Mouse (Mus musculus) fat pad, adult 2 months (tissue): ENCODE measurements at regions not wholly inside any gene's neighbourhood (a gene's known extent, or its start where the extent isn't known, plus 50 kb on each side); places are given as distances from the start of the nearest gene placed in this dataset.

ENCODE experiments used
- DNase-seq: peaks from one replicate; pipeline ENCODE4 v3.0.0-alpha.2; 2011; ENCODE audit warnings: low read depth, low spot score; ENCODE audit errors: extremely low read depth

DNA sequence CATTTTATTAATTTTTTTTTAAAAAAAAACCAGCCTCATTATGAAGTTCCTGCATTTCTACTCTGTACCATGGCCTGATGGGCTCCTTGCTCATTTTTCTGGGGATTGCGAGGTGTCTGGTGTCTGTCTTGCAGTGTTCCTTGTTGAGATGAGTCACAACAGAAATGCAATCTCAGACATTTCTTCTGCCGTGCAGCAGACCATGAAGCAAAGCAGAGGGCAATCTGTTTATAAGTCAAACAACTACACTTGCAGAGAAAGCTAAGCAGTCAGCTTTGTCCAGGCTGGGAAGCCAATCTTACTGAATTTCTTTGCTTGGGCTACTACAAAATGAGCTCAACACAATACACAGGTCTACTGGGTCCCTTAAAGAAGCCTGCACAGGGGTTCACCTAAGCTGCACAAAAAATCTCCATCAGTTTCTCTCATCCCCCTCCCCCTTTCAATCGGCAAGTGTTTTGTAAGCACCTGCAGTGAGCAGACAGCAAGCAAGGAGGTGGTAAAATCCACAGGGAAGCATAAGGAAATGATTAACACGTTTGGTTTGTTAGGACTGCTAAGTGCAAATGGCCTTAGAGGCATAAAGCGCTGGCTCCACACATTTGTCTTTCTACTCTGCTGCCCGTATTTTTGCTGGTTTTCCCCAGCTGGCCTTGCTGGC, 171.0 kb upstream of the Dmrta1 start:
- no peak for DNase-seq

DNA sequence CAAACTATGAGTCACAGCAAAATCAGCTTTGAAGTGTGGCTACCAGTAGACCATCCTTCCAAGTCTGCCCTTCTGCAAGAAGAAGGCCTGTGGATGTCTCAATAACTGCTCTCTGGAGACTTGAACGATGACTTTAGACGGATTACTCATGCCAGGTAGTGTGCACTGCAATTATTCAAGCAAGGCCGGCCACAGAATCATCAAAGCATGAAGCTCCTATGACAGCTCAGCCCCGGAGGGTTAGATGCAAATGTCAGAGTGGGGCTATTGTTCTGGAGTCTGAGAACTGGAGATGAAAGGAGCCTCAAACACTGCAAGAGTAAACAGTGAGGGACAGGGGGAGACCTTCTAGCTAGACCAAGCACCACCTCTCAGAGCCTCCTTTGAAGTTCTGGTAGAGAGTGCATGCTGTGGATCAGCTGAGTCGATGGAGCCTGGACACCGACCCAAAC, 173.8 kb upstream of the Dmrta1 start:
- no peak for DNase-seq

DNA sequence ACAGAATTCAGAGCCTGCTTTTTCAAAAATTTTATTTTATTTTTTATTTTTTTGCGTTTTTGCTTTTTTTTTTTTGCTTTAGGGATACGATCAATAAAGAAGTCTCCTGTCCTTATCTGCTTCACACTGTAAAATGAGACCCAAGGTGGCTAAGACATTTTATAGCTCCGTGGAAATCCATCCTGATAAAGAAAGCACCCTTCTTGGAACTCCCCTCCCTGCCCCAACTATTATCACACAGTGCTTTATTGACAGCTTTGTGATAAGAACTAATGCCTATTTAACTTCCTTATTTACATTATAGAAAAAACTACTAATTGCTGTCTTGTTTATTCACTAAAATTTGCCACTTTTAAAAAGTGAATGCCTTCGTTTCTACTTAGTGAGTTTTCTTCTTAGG, 179.0 kb upstream of the Dmrta1 start:
- DNase-seq: no peak

DNA sequence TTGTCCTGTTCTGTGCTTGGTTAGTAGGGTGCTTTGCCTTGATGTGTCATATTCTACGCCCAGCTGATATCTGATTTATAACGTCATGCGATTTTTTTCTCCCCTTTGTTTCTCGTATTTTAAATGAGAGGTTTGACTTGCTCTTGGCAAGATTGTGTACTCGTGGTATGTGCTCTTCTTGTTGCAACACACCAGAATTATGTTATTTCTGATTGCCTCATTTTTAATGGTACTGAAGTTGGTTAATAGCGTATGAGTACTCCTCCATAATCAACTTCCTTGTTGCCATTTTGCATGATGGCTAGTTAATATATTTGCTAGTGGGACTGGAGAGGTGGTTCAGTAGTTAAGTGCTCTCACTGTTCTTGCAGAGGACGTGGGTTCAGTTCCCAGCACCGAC, 180.1 kb upstream of the Cdkn2b start:
- peak; percentile 40 for DNase-seq

DNA sequence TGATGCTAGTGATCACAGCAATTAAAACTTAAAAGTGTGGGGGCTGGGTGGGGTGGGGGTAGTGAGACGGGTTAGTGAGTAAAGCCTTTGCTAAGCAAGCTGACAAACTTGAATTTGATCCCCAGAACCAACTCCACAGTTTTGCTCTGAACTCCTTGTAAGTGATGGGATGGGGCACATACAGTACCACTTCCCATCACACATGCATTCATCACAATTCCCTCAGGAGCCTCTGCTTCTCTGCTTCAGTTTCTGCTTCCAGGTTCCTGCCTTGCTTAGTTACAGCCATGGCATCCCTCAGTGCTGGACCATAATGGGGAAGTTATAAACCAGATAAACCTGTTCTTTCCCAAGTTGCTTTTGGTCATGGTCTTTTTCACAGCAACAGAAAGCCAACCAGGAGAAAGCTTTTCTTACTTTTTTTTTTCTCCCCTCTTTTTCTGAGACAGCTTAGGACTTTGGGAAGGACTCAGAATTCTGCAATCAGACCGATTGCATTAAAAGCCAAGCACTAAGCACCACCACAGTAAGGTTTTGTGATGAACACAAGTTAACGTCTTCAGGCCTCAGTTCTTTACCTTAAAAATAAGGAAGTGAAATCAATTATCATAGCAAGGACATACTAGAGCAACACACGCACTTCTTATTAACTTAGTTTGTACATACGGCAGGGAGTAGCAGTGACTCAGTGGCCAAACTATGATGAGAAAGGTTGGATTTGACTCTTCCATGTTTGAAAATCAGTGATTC, 176.8 kb upstream of the Cdkn2b start:
- no peak for DNase-seq

DNA sequence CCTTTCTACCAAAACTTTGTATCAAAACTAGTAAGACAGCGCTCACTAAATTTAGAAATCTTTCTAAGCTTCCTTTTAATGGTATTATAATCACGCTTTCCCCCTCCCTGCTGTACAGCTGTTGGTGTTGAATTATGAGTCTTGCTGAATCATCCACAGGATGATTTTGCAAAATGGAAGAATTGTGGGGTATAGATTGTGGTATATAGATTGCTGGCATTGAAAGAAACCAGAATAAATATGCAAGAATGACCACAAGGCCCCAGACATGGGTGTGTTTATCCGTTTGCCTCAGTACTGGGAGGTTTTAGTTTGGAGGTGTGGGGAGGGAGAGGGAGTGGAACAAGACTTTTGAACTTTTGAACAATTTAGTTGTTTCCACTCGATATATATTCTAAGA, 176.1 kb upstream of the Cdkn2b start:
- DNase-seq: no peak

DNA sequence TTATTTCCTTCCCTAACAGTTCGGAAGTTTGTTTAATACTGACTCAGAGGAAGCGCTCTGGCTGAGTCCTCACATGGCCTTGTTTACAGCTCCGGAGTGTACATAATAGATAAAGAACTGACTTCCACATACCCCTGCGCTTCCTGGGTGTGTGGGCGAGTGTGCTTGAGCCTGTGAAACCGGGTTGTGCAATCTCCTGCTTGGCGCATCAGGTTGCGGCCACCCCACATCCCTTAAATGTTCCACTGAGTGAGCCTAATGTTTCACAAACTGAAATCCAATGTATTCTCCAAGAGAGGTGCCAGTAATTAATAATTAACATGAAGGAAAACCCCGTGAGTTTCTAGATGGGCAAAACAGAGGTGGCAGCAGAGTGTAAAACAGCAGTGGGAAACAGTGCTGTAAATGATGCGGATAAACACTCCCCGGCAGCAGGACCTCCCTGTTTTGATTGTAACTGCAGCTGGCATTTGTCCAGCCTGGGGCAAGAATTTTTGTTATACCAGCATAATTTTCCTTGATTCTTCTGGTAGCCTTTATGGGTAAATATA, 175.2 kb upstream of the Cdkn2b start:
- peak; percentile 25 for DNase-seq

DNA sequence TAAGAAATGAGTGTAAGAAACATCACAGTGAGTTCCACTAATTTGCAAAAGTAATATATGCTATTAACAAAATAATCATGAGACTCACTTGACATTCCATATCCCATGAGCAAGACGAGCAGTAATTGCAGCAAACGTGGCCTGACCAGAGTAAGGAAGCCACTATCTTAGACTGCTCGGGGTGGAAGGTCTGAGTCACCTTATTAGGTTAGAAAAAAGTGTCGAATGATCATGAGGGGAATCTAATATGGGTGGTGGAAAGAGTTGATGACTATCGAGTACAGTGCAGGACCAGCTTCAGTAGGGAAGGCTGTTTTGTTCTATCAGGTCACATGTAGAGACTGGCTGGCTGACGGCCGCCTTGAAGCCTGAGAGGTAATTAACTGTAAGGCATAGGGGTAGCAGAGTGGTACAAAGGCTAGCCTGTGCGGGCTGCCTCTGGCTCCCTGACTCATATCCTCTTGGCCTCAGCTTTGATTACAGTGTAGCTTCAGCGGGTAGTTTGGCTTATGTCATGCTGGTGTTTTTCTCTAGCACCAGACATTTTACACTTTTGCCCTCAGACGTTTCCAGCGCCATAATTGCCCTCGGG, 167.9 kb upstream of the Cdkn2b start:
- no peak for DNase-seq

DNA sequence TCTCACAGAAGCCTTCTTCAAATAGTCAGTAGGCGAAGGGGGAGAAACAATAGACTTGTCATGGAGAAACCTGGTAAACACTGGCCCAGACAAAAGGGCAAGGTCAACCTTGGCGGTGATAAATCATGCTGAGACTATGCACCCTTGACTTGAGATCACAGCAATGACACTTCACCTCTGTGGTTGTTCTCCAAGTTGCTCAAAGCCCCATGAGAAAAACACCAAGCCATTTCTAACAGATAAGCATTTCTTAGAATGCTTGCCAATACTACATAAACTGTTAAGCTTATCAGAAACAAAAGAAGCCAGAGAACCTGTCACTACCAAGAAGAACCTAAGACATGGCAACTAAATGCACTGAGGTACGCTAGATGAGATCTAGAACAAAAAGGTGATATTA, 165.0 kb upstream of the Cdkn2b start:
- no peak for DNase-seq

DNA sequence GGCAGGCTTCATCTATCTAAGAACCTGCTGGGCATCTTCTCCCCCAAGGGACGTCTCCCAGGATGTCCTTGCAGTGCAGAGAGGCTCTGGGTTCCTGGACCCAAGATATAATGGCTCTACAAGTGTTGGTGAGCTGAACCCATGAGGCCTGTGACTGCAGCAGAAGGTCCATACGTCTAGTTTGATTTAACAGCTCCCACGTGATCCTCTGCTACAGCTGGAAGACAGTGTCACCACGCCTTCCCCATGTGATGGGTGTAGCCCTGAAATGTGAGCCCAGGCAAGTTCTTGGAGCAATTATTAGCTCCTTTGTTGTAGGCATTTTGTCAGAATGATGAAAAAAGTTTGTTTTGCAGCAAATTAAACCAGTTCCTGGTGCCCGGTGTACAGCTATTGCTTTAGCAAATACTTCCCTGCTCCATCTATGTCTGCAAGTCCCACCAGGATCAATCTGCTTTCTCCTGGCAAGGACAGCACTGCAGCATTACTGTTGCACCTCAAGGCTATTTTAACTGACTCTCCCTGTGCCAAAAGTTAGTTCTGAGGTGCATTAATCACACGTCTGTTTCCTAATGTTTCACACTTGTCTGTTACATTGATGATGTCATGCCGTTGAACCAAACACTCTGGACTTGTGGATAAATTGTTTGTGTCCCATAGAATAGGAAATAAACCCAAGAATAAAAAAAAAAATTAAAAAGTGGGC, 164.2 kb upstream of the Cdkn2b start:
- DNase-seq: no peak

DNA sequence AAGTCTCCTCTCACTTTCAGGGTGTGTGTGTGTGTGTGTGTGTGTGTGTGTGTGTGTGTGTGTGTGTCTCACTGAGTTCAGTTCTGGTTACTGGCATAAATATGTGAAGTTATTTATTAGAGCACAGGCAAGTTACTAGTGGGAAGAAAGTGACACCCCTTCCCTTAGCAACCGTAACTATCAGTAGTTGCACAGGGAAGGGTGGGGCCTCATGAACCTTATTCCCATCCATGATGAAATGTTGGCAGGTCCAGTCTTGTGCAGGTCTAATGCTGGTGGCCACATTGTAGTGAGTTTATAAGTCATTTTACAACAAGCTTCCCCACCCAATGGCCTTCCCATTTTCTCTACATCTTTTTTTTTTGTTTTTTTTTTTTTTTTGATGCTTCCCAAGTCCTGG, 160.6 kb upstream of the Cdkn2b start:
- no peak for DNase-seq

DNA sequence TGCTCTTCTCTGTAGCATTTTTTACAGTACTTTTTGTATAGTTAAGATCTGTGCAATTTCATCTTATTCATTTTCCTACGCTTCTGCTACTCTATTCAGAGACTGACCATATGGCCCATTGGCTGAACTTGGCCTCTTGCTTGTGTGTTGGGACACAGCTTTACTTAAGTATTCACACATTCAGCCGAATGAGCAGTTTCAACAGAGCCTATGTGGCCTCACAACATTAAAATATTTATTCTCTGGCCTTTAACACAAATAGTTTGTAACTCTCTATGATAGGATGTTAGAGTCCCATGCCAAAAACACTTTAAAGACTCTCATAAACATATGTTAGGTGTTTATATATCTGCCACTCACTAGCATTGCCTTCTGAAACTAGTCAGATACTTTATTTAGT, 159.9 kb upstream of the Cdkn2b start:
- no peak for DNase-seq

DNA sequence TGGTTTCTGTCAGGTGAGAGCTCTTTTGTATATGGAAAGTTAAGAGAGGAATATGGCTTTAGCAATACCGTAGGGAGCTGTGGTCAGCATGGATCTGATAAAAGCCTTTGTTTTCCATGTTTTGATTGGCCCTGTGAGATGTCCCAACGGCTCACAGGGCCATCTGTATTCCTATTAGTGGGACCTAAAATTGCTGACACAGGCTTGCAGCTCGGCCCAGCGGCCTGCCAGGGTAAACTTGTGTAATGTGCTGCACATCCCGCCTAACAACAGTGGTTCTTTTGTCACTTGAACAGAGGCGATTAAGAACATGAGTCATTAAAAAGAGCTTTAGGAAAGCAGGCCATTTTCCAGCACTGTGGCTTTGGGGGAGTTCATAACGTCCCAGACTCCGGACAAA, 159.0 kb upstream of the Cdkn2b start:
- peak; percentile 65 for DNase-seq

DNA sequence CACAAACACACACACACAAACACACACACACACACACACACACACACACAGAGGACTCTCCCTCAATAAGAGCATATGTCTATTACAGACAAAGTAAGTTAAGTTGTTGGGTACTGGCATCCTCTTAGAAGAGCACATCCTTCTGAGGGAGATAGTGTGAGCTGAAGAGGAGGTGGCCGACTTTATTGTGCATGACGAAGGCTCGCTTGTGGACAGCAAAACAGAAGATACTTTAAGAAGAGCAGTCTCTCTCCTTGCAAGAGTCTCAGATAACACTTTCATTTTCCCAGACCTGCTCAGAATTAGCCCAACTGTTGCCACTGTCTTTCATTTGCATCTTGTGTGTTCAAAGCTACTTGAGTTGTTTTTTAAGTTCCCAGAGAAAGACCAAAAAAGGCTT, 158.6 kb upstream of the Cdkn2b start:
- DNase-seq: no peak

DNA sequence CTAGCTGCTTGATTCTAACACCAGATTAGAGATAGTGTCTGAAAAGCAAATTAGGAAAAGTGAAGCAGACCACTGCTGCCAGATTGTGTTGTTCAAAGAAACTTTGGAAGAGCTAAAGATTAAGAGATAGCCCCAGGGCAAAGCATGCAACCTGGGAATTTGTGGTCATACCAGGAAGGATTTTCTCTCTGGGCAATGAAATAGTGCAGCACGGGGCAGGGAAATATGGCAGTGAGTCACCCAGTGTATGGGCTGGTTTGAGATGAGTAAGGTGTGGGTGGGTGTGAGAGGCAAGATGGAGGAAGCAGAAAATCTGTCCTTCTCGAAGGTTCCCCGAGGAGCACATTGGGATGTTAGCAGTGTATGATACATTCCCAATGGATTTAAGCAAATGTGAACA, 155.9 kb upstream of the Cdkn2b start:
- peak; percentile 14 for DNase-seq

DNA sequence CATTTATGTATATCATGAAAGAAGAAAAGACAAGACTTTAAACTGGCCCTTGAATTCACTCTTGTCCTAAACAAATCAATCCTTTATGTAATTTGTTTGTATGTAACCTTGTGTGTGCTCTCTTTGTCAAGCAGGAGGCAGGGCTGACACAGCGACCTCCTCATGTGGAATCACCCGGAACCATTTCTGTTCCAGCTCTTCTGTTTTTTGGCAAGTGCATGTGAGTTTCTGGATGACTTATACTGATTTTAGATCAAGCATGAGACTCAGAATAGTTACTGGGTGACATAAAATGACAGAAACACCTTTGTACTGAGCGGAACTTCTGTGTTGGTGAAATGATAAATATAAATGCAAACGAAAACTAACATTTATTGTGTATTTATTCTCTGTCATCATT, 152.3 kb upstream of the Cdkn2b start:
- DNase-seq: no peak

DNA sequence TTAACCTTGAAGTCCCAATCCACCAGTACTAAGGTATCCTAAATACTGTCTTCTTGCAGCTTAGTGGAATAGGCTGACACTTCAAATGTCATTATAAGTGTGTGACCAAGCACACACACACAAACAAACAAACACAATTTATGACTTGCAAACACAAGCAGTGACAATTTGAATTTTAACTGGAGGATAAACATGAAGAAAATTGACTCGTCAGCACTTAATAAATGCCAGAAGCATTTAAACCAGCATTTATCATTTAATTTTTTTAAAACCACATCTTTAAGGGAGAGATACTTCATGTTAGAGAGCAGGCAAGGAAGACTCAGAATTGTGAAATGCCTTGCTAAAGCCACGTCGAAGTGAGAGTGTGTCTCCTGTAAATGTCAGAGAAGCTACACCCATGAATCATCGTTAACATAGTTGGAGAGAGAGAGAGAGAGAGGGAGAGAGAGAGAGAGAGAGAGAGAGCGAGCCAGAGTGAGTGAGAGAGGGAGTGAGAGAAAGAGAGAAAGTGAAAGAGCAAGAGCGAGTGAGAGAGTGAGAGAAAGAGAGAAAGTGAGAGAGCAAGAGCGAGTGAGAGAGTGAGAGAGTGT, 149.4 kb upstream of the Cdkn2b start:
- DNase-seq: no peak

DNA sequence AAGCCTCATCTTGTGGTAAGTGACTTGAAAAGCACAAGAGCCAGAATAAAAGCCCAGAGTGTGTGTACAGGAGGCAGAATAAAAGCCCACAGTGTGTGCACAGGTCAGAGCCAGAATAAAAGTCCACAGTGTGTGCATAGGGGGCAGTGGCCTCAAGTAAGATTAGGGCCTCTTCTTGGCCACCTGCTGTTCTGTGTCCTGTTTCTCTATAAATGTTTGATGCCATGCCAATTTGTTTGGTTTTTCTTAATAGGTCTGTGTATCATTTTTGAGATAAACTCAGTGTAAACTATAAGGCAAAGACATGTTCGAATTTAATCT, 148.5 kb upstream of the Cdkn2b start:
- no peak for DNase-seq

DNA sequence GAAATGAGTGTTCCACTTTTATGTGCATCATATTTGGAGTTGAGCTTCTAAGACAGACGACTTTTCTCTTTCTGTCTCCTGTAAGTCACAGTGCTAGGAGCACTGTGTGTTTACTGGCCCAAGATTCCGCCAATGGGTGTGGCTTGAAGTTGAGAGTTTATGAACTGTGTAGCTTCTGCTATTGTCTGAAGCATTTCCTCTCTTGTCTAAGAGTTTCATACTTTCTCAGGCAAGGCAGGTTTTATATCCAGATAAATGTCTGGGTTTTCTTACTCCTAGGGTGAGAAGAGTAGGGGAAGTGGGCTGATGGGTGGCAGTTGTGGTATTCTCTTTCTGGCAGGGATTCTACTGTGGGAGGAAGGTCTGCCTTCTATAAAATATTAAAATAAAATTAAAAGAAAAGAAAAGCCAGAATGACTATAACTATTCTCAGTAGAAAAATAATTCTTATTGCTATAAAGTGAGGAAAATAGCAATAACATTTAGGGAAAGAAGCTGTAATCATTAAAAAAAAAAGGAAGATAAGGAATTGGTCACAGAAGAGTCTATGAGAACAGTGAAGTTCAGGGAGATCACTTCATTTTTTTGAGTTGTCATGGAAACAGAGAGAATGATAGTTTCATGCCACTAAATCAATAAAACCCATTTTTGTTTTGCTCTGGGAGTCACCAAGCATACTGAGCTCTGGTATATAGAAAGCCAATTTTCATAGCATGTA, 147.9 kb upstream of the Cdkn2b start:
- no peak for DNase-seq

DNA sequence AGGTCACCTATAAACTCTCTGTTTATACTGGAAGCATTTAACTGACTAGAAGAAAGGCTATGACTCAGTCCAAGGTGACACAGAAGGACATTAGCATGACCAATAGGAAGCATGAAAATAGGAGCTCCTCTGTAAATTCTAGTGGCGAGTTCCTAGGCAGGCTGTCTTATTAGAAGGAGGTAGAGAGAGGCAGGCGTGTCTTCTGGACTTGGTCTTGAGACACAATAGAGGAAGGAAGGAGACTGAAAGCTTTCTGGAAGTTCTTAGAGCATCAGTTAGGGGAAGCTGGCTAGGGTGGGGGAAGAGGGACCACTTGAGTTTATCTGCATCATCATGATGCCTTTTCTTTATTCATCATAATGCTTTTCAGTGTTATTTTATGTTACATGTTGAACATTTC, 147.0 kb upstream of the Cdkn2b start:
- DNase-seq: no peak

DNA sequence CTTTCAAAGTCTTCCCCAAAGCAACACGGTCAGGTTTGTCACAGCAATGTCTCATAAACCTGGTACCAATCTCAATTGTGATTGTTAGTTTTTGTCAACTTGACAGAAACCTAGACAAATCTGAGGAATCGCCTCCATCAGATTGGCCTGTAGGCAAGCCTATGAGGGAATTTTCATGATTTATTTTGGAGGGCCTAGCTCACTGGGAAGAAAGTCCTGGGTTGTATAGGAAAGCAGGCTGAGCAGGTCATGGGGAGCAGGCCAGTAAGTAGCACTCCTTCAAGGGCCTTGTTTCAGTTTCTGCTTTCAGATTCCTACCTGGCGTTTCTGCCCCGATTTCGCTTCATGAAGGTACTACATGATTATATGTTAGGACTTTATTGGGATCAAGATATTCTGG, 144.1 kb upstream of the Cdkn2b start:
- no peak for DNase-seq
